Mouse (Mus musculus) gastrocnemius, adult 2 months (tissue): ENCODE measurements at regions not wholly inside any gene's neighbourhood (a gene's known extent, or its start where the extent isn't known, plus 50 kb on each side); places are given as distances from the start of the nearest gene placed in this dataset.

Source experiments
- DNase-seq: peaks from one replicate; pipeline ENCODE4 v3.0.0; 2022
- H3K27ac ChIP-seq: fragments of 200-600 bp; 2 replicates; pipeline ENCODE4 v1.8.1; 2022; ENCODE audit warnings: mild to moderate bottlenecking
- H3K4me3 ChIP-seq: fragments of 200-600 bp; 2 replicates; pipeline ENCODE4 v1.8.1; 2022; ENCODE audit warnings: mild to moderate bottlenecking, moderate library complexity
- CTCF ChIP-seq: fragments of 200-600 bp; IDR thresholded peaks from 2 replicates; pipeline ENCODE4 v1.8.1; 2022; ENCODE audit warnings: antibody characterized with exemption, mild to moderate bottlenecking, moderate library complexity
- intact Hi-C: fragments of 180-260 bp; cut with DNase I; formaldehyde crosslinking; loops from one replicate; pipeline ENCODE4 v1.15.1; 2025

DNA sequence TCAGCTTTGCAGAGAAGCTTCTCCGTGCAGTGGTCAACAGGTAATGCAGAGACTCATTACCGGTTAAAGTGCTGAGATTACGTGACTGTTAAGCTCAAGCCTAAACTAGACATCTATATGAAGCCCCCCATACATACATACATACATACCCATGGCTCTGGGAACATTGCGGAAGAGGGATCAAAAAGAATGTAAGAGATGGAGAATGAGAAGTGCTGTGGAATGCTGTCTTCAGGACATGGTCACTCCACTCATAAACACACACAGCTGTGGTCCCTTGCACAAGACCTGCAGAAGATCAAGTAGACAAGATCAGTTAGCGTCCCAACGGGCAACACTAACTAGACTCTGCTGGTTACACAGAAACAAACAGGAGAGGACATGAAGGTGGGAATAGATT is 265.2 kb downstream of the Rps15a start:
- no peak for DNase-seq
- Histone ChIP-seq H3K27ac (no peak overlapping the region), H3K4me3 (no peak overlapping the region)
- TF ChIP-seq CTCF = no peak
- intact Hi-C loops = no loop called here

GRCm38 (mm10) chr7:117846041-117846440 is 269.9 kb downstream of the Rps15a start:
- no peak for TF ChIP-seq CTCF
- intact Hi-C loops = no loop called here
- no peak overlapping the region for H3K4me3 ChIP-seq

DNA sequence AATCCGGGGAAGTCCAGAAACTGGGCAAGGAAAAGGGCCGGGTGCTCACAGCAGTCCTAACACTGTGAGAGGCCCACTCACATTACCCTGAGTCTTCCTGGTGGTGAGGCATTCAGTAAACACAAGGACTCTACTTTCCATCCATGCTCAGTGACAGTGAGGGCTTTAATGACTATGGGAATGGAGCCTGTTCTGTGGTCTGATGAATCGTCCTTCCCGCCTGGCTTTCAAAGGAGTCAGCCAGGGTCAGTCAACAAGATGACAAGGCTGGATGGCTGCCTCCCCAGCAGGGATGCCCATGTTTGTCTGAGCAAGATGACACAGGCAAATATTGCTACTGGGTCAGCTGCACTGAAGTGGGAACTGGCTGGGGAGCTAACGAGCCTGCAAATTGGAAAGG is 273.2 kb downstream of the Rps15a start:
- intact Hi-C loops = no loop called here
- DNase-seq = no peak
- TF ChIP-seq CTCF = no peak
- Histone ChIP-seq H3K4me3 (no peak overlapping the region), H3K27ac (no peak overlapping the region)

More at GRCm38 (mm10) chr7:117846041-117846440, 269.9 kb downstream of the Rps15a start:
- no peak overlapping the region for H3K27ac ChIP-seq
- DNase-seq = no peak

- Histone ChIP-seq H3K4me3 (no peak overlapping the region), H3K27ac (no peak overlapping the region)
- TF ChIP-seq CTCF = no peak
- intact Hi-C loops = no loop called here
- no peak for DNase-seq
These were observed 321.0 kb downstream of the Rps15a start for GRCm38 (mm10) chr7:117795035-117795434.

- no peak for TF ChIP-seq CTCF
- intact Hi-C loops = no loop called here
- no peak for DNase-seq
- H3K27ac ChIP-seq = no peak overlapping the region
- H3K4me3 ChIP-seq = no peak overlapping the region
These were observed 322.0 kb downstream of the Rps15a start for GRCm38 (mm10) chr7:117793991-117794390.

GRCm38 (mm10) chr7:117792456-117792855 is 323.5 kb downstream of the Rps15a start:
- no peak for TF ChIP-seq CTCF
- no peak for DNase-seq
- intact Hi-C loops = no loop called here

GRCm38 (mm10) chr7:117778996-117779395 is 337.0 kb downstream of the Rps15a start:
- no peak for DNase-seq
- Histone ChIP-seq H3K4me3 (no peak overlapping the region), H3K27ac (no peak overlapping the region)
- TF ChIP-seq CTCF = no peak
- intact Hi-C loops = no loop called here

More at GRCm38 (mm10) chr7:117792456-117792855, 323.5 kb downstream of the Rps15a start:
- Histone ChIP-seq H3K4me3 (no peak overlapping the region), H3K27ac (no peak overlapping the region)

DNA sequence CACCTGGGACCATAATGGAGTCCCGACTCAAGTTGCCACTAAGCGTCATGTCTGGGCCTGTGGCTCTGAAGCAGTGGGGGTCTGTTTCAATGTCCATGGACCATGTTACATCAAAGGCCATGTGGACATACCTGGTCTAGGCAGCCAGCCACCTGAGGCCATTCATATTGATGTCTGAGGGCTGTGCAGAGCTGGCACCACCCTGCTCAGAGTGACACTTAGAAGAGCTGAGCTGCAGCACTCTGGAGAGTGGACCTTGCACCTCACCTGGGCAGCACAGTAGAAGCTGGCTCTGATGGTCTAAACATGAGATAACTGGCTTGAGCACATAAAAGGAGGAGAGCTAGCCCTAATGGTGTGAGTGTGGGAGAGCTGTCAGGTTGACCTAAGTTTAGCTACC is 338.1 kb downstream of the Rps15a start:
- Histone ChIP-seq H3K27ac (no peak overlapping the region), H3K4me3 (no peak overlapping the region)
- TF ChIP-seq CTCF = no peak
- intact Hi-C loops = no loop called here
- DNase-seq = no peak

DNA sequence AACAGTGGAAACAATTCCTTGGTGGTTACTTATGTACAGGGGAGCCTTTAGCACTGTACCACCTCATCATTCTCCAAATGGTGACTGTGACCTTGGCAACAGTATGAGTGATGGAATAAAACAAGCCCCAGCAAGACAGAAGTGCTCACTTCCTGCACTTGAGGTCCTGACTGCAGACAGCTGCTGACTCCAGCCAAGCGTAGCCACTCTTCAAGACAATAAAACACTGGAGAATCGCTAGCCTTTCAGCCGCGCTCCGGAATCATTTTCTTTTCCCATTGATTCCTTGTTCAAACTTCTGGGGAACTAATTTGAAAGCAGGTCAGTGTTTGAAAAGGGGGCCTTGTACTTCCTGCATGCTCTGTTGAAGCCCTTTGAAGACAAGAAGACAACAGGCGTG is 344.2 kb downstream of the Rps15a start:
- Histone ChIP-seq H3K27ac (no peak overlapping the region), H3K4me3 (no peak overlapping the region)
- no peak for TF ChIP-seq CTCF
- intact Hi-C loops = no loop called here
- DNase-seq = no peak

GRCm38 (mm10) chr7:117759506-117759905 is 356.5 kb downstream of the Rps15a start:
- Histone ChIP-seq H3K27ac (no peak overlapping the region), H3K4me3 (no peak overlapping the region)
- DNase-seq = no peak
- intact Hi-C loops = no loop called here
- TF ChIP-seq CTCF = no peak

DNA sequence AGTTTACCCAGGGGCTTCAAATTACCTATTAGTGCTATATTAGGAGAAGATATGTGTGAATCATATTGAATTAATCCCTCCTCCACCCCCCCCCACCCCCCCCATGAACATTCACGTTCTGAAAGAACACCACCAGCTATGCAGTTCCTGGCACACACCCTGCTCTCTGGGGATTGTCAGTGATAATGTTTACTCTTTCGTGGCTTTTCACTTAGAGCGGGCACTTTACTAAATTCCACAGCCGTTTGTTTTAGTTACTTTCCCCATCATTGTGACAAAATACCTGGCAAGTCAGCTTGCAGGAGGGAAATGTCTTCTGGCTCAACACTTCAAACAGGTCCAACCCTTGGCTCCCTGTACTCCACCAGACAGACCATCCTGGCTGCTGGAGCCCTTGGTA is 359.0 kb downstream of the Rps15a start:
- intact Hi-C loops = no loop called here
- Histone ChIP-seq H3K4me3 (no peak overlapping the region), H3K27ac (no peak overlapping the region)
- no peak for TF ChIP-seq CTCF
- no peak for DNase-seq

DNA sequence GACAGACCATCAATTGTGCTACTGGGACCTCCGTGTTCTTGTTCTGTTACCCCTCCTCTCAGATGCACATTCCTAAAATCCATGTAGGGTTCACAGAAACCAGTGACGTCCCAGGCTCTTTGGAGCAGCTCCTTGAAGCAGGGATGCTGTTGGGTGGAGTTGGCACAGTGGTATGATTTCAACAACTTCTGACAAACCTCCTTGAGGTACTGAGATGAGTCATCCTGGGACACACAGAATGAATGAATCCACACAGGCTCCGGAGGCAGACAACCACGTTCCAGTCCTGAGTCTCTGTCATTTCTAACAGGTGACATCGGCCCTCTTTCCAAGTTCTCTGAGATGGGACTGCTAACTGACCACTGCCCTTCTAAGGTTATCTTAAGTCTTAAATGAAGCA is 360.2 kb downstream of the Rps15a start:
- no peak for TF ChIP-seq CTCF
- H3K27ac ChIP-seq = no peak overlapping the region
- no peak overlapping the region for H3K4me3 ChIP-seq
- intact Hi-C loops = no loop called here
- DNase-seq = no peak

DNA sequence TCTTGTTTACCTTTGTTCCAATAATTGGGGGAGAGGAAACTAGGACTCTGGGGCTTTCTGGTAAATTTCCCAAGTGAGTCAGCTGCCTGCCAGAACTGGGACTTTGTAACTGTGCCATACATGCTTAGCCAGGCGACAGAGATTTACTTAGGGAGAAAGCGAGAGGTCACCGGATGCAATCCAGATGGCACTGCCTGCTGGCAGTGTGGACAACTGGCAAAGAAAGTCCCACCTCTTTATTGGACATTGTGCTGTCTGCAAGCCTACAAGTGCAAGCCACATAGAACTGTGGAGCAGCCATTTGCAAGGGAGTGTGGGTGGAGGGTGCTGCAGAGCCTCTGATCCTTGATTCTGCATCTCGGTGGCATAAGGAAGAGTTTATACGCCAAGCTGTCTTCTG is 362.7 kb downstream of the Rps15a start:
- Histone ChIP-seq H3K27ac (no peak overlapping the region), H3K4me3 (no peak overlapping the region)
- TF ChIP-seq CTCF = no peak
- no peak for DNase-seq
- intact Hi-C loops = no loop called here

- TF ChIP-seq CTCF = no peak
- no peak overlapping the region for H3K27ac ChIP-seq
- H3K4me3 ChIP-seq = no peak overlapping the region
- intact Hi-C loops = no loop called here
- DNase-seq = no peak
These were observed 363.4 kb downstream of the Rps15a start for GRCm38 (mm10) chr7:117752302-117753185.
